Mouse (Mus musculus) megakaryocyte-erythroid progenitor cell, adult 5-6 weeks (primary cell): ENCODE data around the gene Shc1. TPM values are rescaled to one million over a fixed set of nuclear protein-coding genes. Genes with fewer than 3 reads are reported as not detected.

ENCODE experiments used
- total RNA-seq, 2 experiments: library from RNA; stranded (forward) in 1 of 2; stranded (reverse) in 1 of 2; fragments of 200-1000, 215-1000 nt in 1 of 2; fragments of >200 nt in 1 of 2; fragmentation: Nextera tagmentation in 1 of 2; gene quantifications; 2 replicates each; pipeline ENCODE4 v1.2.3; 2014 to 2017

The Shc1 gene
- total RNA-seq, 2 experiments from 2014 or later = 68.5 to 95.9 TPM

Other genes starting within 250 kb of the Shc1 start
- 86.7 and 129 TPM in 2 replicates for gene Scamp3, start 241.0 kb upstream of the Shc1 start, total RNA-seq (2014; fragmentation: Nextera tagmentation)
- gene Scamp3, start 241.0 kb upstream of the Shc1 start, total RNA-seq (2017) = 32.8 and 34.8 TPM in 2 replicates
- gene Fam189b, start 235.3 kb upstream of the Shc1 start, total RNA-seq (2014; fragmentation: Nextera tagmentation) = 28.1 and 39.1 TPM in 2 replicates
- 6.9 and 13.7 TPM in 2 replicates for gene Fam189b, start 235.3 kb upstream of the Shc1 start, total RNA-seq (2017)
- 39.6 and 41.4 TPM in 2 replicates for gene Gba, start 215.5 kb upstream of the Shc1 start, total RNA-seq (2014; fragmentation: Nextera tagmentation)
- 36.5 and 44.3 TPM in 2 replicates for gene Gba, start 215.5 kb upstream of the Shc1 start, total RNA-seq (2017)
- 4.0 TPM in 1 of 2 replicates, not detected in the other for gene Thbs3, start 203.3 kb upstream of the Shc1 start, total RNA-seq (2014; fragmentation: Nextera tagmentation)
- 0.57 and 1.7 TPM in 2 replicates for gene Thbs3, start 203.3 kb upstream of the Shc1 start, total RNA-seq (2017)
- 114 and 122 TPM in 2 replicates for gene Mtx1, start 191.4 kb upstream of the Shc1 start, total RNA-seq (2014; fragmentation: Nextera tagmentation)
- gene Mtx1, start 191.4 kb upstream of the Shc1 start, total RNA-seq (2017) = 68.1 and 92.8 TPM in 2 replicates
- gene Muc1, start 189.4 kb upstream of the Shc1 start, total RNA-seq (2014; fragmentation: Nextera tagmentation) = not detected in 2 replicates
- gene Muc1, start 189.4 kb upstream of the Shc1 start, total RNA-seq (2017) = not detected in 2 replicates
- gene Krtcap2, start 172.5 kb upstream of the Shc1 start, total RNA-seq (2014; fragmentation: Nextera tagmentation) = 127 and 147 TPM in 2 replicates
- 119 and 124 TPM in 2 replicates for gene Krtcap2, start 172.5 kb upstream of the Shc1 start, total RNA-seq (2017)
- gene Trim46, start 172.1 kb upstream of the Shc1 start, total RNA-seq (2014; fragmentation: Nextera tagmentation) = not detected in 2 replicates
- gene Trim46, start 172.1 kb upstream of the Shc1 start, total RNA-seq (2017) = not detected in 2 replicates
- gene Dpm3, start 159.1 kb upstream of the Shc1 start, total RNA-seq (2014; fragmentation: Nextera tagmentation) = 44.2 and 75.7 TPM in 2 replicates
- gene Dpm3, start 159.1 kb upstream of the Shc1 start, total RNA-seq (2017) = 30.1 and 90.9 TPM in 2 replicates
- 35.4 and 66.5 TPM in 2 replicates for gene Slc50a1, start 147.9 kb upstream of the Shc1 start, total RNA-seq (2014; fragmentation: Nextera tagmentation)
- gene Slc50a1, start 147.9 kb upstream of the Shc1 start, total RNA-seq (2017) = 31.4 and 50.3 TPM in 2 replicates
- not detected in 2 replicates for gene Efna1, start 137.3 kb upstream of the Shc1 start, total RNA-seq (2014; fragmentation: Nextera tagmentation)
- not detected in 2 replicates for gene Efna1, start 137.3 kb upstream of the Shc1 start, total RNA-seq (2017)
- not detected in 2 replicates for gene Efna3, start 95.5 kb upstream of the Shc1 start, total RNA-seq (2014; fragmentation: Nextera tagmentation)
- not detected in 2 replicates for gene Efna3, start 95.5 kb upstream of the Shc1 start, total RNA-seq (2017)
- gene Efna4, start 80.4 kb upstream of the Shc1 start, total RNA-seq (2014; fragmentation: Nextera tagmentation) = 0.30 TPM in 1 of 2 replicates, not detected in the other
- 0.30 TPM in 1 of 2 replicates, not detected in the other for gene Efna4, start 80.4 kb upstream of the Shc1 start, total RNA-seq (2017)
- 7.4 and 11.4 TPM in 2 replicates for gene Adam15, start 68.4 kb upstream of the Shc1 start, total RNA-seq (2014; fragmentation: Nextera tagmentation)
- gene Adam15, start 68.4 kb upstream of the Shc1 start, total RNA-seq (2017) = 2.3 and 6.4 TPM in 2 replicates
- not detected in 2 replicates for gene Dcst2, start 56.5 kb upstream of the Shc1 start, total RNA-seq (2014; fragmentation: Nextera tagmentation)
- not detected in 2 replicates for gene Dcst2, start 56.5 kb upstream of the Shc1 start, total RNA-seq (2017)
- not detected in 2 replicates for gene Dcst1, start 53.2 kb upstream of the Shc1 start, total RNA-seq (2014; fragmentation: Nextera tagmentation)
- not detected in 2 replicates for gene Dcst1, start 53.2 kb upstream of the Shc1 start, total RNA-seq (2017)
- 5.0 and 6.6 TPM in 2 replicates for gene Zbtb7b, start 23.7 kb upstream of the Shc1 start, total RNA-seq (2014; fragmentation: Nextera tagmentation)
- 7.3 and 11.5 TPM in 2 replicates for gene Zbtb7b, start 23.7 kb upstream of the Shc1 start, total RNA-seq (2017)
- 3.5 and 3.6 TPM in 2 replicates for gene Lenep, start 15.7 kb upstream of the Shc1 start, total RNA-seq (2014; fragmentation: Nextera tagmentation)
- not detected in 2 replicates for gene Lenep, start 15.7 kb upstream of the Shc1 start, total RNA-seq (2017)
- gene Flad1, start 6.6 kb upstream of the Shc1 start, total RNA-seq (2014; fragmentation: Nextera tagmentation) = 24.8 and 27.7 TPM in 2 replicates
- gene Flad1, start 6.6 kb upstream of the Shc1 start, total RNA-seq (2017) = 10.7 and 12.6 TPM in 2 replicates
- gene Cks1b, start 60 bp upstream of the Shc1 start, total RNA-seq (2014; fragmentation: Nextera tagmentation) = 185 and 237 TPM in 2 replicates
- 127 and 184 TPM in 2 replicates for gene Cks1b, start 60 bp upstream of the Shc1 start, total RNA-seq (2017)
- gene Pygo2, start 11.8 kb downstream of the Shc1 start, total RNA-seq (2014; fragmentation: Nextera tagmentation) = 38.5 and 42.2 TPM in 2 replicates
- gene Pygo2, start 11.8 kb downstream of the Shc1 start, total RNA-seq (2017) = 9.6 and 19.9 TPM in 2 replicates
- gene Pbxip1, start 18.3 kb downstream of the Shc1 start, total RNA-seq (2014; fragmentation: Nextera tagmentation) = 7.5 and 8.2 TPM in 2 replicates
- 14.6 and 30.4 TPM in 2 replicates for gene Pbxip1, start 18.3 kb downstream of the Shc1 start, total RNA-seq (2017)
- 29.1 and 66.3 TPM in 2 replicates for gene Pmvk, start 36.1 kb downstream of the Shc1 start, total RNA-seq (2014; fragmentation: Nextera tagmentation)
- 28.2 and 33.5 TPM in 2 replicates for gene Pmvk, start 36.1 kb downstream of the Shc1 start, total RNA-seq (2017)
- not detected in 2 replicates for gene Kcnn3, start 101.7 kb downstream of the Shc1 start, total RNA-seq (2014; fragmentation: Nextera tagmentation)
- gene Kcnn3, start 101.7 kb downstream of the Shc1 start, total RNA-seq (2017) = not detected in 2 replicates